Mouse (Mus musculus) cortical plate, adult 2 months (tissue): ENCODE data around the gene Anxa10.

Source experiments
- CTCF ChIP-seq: fragments of 200-500 bp; IDR thresholded peaks from 2 replicates; pipeline ENCODE4 v1.5.1; 2011; ENCODE audit warnings: mild to moderate bottlenecking, control low read depth, low read length; ENCODE audit not compliant: insufficient read depth; ENCODE audit errors: extremely low read depth
- POLR2A ChIP-seq: fragments of 200-500 bp; IDR thresholded peaks from 2 replicates; pipeline ENCODE4 v1.6.1; 2011; ENCODE audit warnings: mild to moderate bottlenecking, low read length, control low read depth; ENCODE audit not compliant: insufficient read depth; ENCODE audit errors: extremely low read depth

GRCm38 (mm10) chr8:62097213-62097612 is 25.7 kb downstream of the Anxa10 start:
- TF ChIP-seq CTCF (no peak), POLR2A (no peak)
